Mouse (Mus musculus) cortical plate, adult 2 months (tissue): ENCODE results near the gene Akap9. TPM values are rescaled to one million over a fixed set of nuclear protein-coding genes. Genes with fewer than 3 reads are reported as not detected.
"Not testable (repeated sequence)": the region's sequence is repeated elsewhere in the genome, so short reads cannot be mapped to it uniquely, and the experiment has no call there.

Experiments
- H3K27ac ChIP-seq: fragments of 200-500 bp; 2 replicates; pipeline ENCODE4 v1.5.1; 2012; ENCODE audit warnings: low read length, control low read depth, inconsistent platforms; ENCODE audit not compliant: insufficient read depth
- H3K4me1 ChIP-seq: fragments of 200-500 bp; 2 replicates; pipeline ENCODE4 v1.6.1; 2011; ENCODE audit warnings: low read length; ENCODE audit not compliant: control insufficient read depth, insufficient read depth
- H3K4me3 ChIP-seq: fragments of 200-500 bp; 2 replicates; pipeline ENCODE4 v1.5.1; 2011; ENCODE audit warnings: mild to moderate bottlenecking, low read length, control low read depth; ENCODE audit not compliant: insufficient read depth
- CTCF ChIP-seq: fragments of 200-500 bp; IDR thresholded peaks from 2 replicates; pipeline ENCODE4 v1.5.1; 2011; ENCODE audit warnings: mild to moderate bottlenecking, control low read depth, low read length; ENCODE audit not compliant: insufficient read depth; ENCODE audit errors: extremely low read depth
- POLR2A ChIP-seq: fragments of 200-500 bp; IDR thresholded peaks from 2 replicates; pipeline ENCODE4 v1.6.1; 2011; ENCODE audit warnings: mild to moderate bottlenecking, low read length, control low read depth; ENCODE audit not compliant: insufficient read depth; ENCODE audit errors: extremely low read depth
- polyA plus RNA-seq: library from polyadenylated mRNA; depleted of rRNA; stranded (reverse); fragments of >200 nt; gene quantifications from 2 replicates; pipeline ENCODE4 v1.2.3, GENCODE M21; 2012

Akap9 gene
- polyA plus RNA-seq, 1 experiment = 25.1 TPM

DNA sequence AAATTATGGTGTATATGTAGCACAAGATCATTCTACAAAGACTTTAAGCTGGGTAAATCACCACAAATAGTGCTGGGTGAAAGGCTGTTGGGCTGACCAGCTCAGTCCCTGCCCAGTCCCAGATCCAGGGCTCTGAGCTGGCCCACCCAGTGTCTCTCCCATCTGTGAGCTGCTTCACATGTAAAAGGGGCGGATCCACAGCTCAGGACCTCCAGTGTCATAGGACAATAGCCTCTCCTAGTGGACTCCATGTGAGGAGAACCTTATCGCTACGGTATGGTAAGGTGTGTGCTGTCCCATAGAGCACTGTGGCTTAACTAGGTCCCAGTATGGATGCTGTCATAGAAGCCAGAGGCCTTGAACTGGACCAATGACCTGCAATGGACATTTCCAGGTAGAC is 3.8 kb downstream of the Akap9 start:
- TF ChIP-seq CTCF = no peak
- no peak for TF ChIP-seq POLR2A
- peaks cover 3% of the 10 kb centered on the region for H3K4me1 ChIP-seq
- H3K27ac ChIP-seq = no peak overlapping the region

DNA sequence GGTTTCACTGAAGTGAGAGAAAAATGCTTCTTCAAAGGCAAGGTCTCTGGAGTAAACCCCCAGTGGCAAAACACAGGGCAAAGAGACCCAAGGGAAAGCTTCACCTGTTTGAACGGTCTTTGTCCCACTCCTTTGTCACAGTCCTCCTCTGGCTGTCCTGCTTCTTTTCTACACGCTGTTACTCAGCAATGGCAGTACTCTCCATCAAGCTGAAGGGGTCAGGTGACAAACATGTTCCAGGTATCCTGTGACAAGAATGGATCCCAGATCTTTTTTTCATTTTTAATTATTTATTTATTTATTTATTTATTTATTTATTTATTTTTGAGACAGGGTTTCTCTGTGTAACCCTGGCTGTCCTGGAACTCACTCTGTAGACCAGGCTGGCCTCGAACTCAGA is 5.7 kb downstream of the Akap9 start:
- Histone ChIP-seq H3K4me3 (no peak overlapping the region), H3K4me1 (peaks cover 3% of the 10 kb centered on the region), H3K27ac (no peak overlapping the region)
- TF ChIP-seq POLR2A = no peak
- TF ChIP-seq CTCF = no peak

More for the DNA sequence above, 3.8 kb downstream of the Akap9 start:
- H3K4me3 ChIP-seq = no peak overlapping the region

DNA sequence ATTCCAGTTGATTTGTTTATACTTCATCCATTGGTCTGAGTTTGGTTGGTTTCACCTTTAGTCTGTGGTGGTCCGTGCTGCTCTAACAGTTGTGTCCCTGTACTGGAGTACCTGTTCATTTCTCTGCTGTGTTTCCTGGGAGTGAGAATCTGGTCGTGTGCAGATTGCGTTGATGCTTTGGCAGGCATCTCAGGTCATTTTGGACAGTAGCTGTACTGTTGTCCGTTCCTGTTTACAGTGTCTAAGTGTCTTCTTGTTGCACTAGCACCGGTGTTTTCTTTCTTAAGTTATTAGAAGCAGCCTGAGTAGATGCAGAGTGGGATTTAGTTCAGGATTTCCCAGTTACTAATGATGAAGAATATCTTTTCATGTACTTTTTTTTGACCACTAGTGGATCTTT is 7.4 kb downstream of the Akap9 start:
- TF ChIP-seq CTCF (no peak), POLR2A (no peak)
- Histone ChIP-seq H3K4me1 (no peaks in the 10 kb centered on the region), H3K4me3 (no peak overlapping the region), H3K27ac (no peak overlapping the region)

DNA sequence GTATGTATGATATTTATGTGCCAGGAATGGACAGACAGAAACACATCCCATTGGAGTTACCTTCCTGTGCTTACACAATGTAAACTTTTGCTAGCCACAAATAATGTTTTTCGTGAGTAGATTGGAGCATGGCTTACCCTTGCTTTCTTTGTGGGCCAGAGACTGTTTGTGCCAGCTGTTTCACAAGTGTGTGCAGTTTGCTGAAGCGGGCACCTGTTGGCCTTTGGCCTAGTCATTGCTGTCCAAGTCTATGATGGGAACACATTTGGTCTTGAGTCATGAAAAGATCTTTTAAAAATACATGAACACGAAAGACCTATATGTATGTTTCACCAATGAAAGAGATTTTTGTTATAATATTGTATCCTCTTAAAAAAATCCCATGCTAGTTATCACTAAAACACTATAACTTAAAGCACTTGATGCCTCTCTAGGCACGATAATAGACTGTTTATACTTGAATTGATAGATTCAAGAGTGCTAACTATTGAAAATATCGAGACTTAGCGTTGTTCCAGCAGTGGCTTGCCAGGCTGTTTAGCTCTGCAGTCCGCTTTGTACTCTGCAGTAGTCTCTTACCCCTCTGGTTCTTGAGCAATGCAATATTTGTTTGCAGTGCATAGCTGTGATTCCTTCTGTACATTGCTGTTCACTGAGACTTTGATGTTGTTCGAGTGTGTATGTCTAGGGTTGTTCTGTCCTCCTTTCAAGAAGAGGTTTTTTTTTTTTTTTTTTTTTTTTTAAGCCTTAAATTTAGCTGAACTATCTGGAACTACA is 8.1 kb downstream of the Akap9 start:
- TF ChIP-seq CTCF (no peak), POLR2A (no peak)
- Histone ChIP-seq H3K4me1 (no peaks in the 10 kb centered on the region), H3K27ac (no peak overlapping the region), H3K4me3 (no peak overlapping the region)

DNA sequence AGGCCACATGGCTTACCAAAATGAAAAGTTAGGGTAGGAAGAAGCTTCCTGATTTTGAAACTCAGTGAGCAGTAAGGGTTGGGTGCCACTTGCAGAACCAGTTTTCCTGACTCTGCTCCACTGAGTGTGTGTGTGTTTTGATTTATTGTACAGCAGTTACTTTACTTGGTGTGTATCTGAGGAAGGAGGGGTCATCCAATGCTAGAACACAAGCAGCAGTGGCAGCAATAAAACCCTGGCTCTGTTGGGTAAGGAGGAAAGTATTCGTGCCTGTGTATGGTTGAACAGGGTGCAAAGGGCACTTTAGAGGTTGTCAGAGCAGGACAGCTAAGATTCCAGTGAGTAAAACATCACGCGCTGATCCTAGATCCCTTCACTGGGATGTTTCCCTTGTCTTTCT is 11.1 kb downstream of the Akap9 start:
- Histone ChIP-seq H3K27ac (no peak overlapping the region), H3K4me1 (peaks cover 5% of the 10 kb centered on the region; the same call in 1 of the 2 replicates)
- TF ChIP-seq POLR2A = no peak

DNA sequence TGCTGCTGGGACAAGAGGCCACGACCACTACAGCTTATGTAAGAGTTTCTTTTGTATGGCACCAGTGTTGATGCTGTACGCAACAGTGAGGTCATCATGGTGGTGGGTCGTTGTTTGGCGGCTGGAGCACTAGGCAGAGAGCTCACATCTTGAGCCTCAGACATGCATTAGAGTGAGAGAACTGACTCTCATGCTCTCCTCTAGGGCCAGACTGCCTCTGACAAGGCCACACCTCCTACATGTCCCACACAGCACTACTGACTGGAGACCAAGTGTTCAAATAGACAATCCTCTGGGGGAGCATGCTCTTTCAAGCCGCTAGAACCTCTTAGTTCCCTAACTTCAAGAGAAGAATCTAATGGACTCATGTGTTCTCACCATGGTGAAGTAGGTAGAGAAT is 11.5 kb downstream of the Akap9 start:
- H3K4me1 ChIP-seq = peaks cover 5% of the 10 kb centered on the region; the same call in 1 of the 2 replicates
- no peak overlapping the region for H3K4me3 ChIP-seq
- TF ChIP-seq POLR2A (no peak), CTCF (no peak)
- H3K27ac ChIP-seq = no peak overlapping the region

More for the DNA sequence above, 11.1 kb downstream of the Akap9 start:
- no peak overlapping the region for H3K4me3 ChIP-seq

DNA sequence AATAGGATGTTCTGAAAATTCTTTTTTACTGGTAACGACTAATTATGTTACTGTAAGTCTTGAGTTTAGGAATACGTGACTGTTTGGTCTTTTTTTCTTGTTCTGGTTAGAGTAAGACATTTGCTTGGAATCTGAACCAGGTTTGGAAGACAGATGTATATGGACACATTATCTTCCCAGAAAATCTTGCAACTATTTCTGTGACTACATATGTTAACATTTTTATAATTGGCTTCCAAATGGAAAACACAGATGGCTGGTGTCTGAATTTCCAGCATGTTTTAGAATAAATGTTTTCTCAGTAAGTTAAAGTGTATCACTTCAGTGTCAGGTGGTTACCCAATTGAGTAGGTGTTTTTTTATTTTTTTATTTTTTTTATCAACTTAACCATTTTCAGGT is 13.4 kb downstream of the Akap9 start:
- TF ChIP-seq CTCF (no peak), POLR2A (no peak)
- H3K4me1 ChIP-seq = peaks cover 5% of the 10 kb centered on the region; the same call in 1 of the 2 replicates
- H3K27ac ChIP-seq = no peak overlapping the region
- no peak overlapping the region for H3K4me3 ChIP-seq

DNA sequence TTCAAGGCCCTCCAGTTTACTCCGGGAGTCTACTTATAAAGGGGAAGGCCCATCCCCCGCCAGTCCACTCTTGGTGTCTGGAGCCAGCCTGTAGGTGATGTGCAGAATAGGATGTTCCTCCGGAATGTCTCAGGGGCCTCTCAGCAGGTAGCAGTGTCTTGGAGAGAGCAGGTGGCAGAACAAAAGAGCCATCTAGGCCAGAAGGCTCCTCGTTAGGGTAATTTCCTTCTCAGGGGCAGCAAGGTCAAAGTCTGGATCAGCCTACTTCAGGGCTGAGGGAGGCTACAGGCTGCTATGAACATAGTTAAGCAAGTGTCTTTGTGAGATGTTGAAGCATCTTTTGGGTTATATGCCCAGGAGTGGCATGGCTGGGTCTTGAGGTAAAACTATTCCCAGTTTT is 15.3 kb downstream of the Akap9 start:
- H3K4me3 ChIP-seq, H3K27ac ChIP-seq, H3K4me1 ChIP-seq: not testable (repeated sequence)

DNA sequence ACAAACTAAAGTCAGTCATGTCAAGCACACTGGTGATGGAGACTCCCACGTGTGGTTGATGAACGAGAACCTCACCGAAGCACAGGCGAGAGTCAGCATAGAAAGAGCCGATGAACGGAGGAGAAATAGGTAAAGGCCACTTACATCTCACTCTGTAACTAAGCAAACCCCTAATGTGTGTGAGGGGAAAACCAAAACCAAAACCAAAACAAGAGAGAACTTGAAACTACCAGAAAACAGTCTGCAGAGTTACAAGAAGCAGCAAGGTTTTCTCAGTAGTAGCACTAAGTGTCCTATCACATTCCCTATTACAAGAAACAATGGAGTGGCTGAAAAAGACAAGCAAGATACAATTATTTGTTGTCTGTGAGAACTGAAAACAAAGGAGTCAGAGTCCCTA is 24.6 kb downstream of the Akap9 start:
- Histone ChIP-seq H3K4me3 (no peak overlapping the region), H3K4me1 (no peaks in the 10 kb centered on the region), H3K27ac (no peak overlapping the region)
- TF ChIP-seq POLR2A = no peak
- TF ChIP-seq CTCF = no peak

DNA sequence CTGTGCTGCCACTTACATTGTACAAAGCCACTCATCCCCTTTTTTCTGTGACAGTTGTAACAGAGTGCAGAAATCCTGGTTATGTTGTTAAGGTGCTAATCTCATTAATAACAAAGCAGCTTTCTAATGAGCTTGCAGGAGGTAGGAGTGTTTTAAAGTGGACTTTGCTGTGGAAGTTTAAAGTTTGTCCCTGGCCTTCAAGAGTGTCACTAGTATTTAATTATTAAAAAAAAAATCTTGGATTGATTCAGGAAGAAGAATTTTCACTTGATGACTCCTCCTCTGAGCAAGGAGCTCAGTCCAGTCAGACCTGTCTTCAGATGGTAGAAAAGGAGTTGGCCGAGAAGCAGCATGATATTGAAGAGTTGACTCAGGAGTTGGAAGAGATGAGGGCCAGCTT is 26.7 kb downstream of the Akap9 start:
- TF ChIP-seq CTCF (no peak), POLR2A (no peak)
- H3K4me1 ChIP-seq = no peaks in the 10 kb centered on the region
- no peak overlapping the region for H3K4me3 ChIP-seq
- no peak overlapping the region for H3K27ac ChIP-seq
